Mouse (Mus musculus): ENCODE results near the gene Adk. TPM values are rescaled to one million over a fixed set of nuclear protein-coding genes. Genes with fewer than 3 reads are reported as not detected.

Adk gene
- polyA plus RNA-seq, 1 experiment, result 24.2 TPM

GRCm38 (mm10) chr14:21223456-21223855, 171.1 kb downstream of the Adk start:
- no peak overlapping the region for H3K27ac ChIP-seq (ENCODE audit: insufficient read depth, low read depth, low read length)
- no peak for TF ChIP-seq POLR2A (IDR thresholded peaks at IDR 0.05; ENCODE audit: borderline replicate concordance, low read depth, low read length)
- no peak for TF ChIP-seq CTCF (IDR thresholded peaks at IDR 0.05; ENCODE audit: low read depth, low read length)

GRCm38 (mm10) chr14:21223971-21224635, 171.7 kb downstream of the Adk start:
- TF ChIP-seq CTCF (IDR thresholded peaks at IDR 0.05; ENCODE audit: low read depth, low read length) (no peak), POLR2A (IDR thresholded peaks at IDR 0.05; ENCODE audit: borderline replicate concordance, low read depth, low read length) (no peak)
- no peak overlapping the region for H3K4me3 ChIP-seq (ENCODE audit: insufficient read depth, low read length)
- no peak overlapping the region for H3K27ac ChIP-seq (ENCODE audit: insufficient read depth, low read depth, low read length)
- no peaks in the 10 kb centered on the region for H3K4me1 ChIP-seq (ENCODE audit: control insufficient read depth, insufficient read depth, low read length)

More at GRCm38 (mm10) chr14:21223456-21223855, 171.1 kb downstream of the Adk start:
- Histone ChIP-seq H3K4me1 (ENCODE audit: control insufficient read depth, insufficient read depth, low read length) (no peaks in the 10 kb centered on the region), H3K4me3 (ENCODE audit: insufficient read depth, low read length) (no peak overlapping the region)

DNA sequence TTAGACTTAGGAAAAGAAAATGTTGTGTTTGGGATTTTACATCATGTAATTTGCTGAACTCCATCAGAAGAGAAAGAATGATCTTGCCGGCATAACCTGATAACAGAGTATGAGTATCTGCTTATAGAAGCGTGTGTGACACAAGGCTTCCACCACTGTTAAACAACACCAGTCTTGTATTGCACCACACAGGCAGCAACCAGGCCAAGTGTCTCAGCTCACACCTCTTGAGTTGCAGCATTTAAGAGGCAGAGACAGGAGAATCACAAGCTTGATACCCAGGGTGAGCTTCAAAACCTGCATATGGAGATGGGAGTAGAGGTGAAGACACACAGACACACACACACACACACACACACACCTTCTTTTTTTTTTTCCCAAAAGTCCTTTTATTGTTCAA, 184.7 kb downstream of the Adk start:
- TF ChIP-seq POLR2A (IDR thresholded peaks at IDR 0.05; ENCODE audit: borderline replicate concordance, low read depth, low read length) (no peak), CTCF (IDR thresholded peaks at IDR 0.05; ENCODE audit: low read depth, low read length) (no peak)
- peaks cover 5% of the 10 kb centered on the region for H3K4me1 ChIP-seq (ENCODE audit: control insufficient read depth, insufficient read depth, low read length)
- H3K4me3 ChIP-seq (ENCODE audit: insufficient read depth, low read length), result no peak overlapping the region
- H3K27ac ChIP-seq (ENCODE audit: insufficient read depth, low read depth, low read length), result no peak overlapping the region

DNA sequence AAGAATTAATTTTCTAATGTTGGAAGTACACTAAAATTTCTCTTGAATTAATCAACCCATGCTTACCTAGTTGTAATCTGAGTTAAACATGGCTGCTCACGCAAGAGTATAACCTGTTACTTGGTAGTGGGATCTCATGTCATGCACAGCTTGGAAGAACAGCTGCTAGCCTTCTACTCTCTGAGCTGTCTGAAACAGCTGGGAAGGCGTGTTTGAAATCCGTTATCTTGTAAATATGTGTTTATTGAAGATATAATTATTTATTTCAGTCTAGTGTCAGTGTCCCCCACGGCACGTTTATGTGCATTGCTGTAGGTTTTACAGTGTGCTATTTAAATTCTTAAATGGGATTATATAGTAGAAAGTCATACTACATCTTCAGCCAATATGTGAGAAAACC, 188.7 kb downstream of the Adk start:
- Histone ChIP-seq H3K4me3 (ENCODE audit: insufficient read depth, low read length) (no peak overlapping the region), H3K4me1 (ENCODE audit: control insufficient read depth, insufficient read depth, low read length) (peaks cover 3% of the 10 kb centered on the region; the same call in 1 of the 2 replicates), H3K27ac (ENCODE audit: insufficient read depth, low read depth, low read length) (no peak overlapping the region)
- TF ChIP-seq POLR2A (IDR thresholded peaks at IDR 0.05; ENCODE audit: borderline replicate concordance, low read depth, low read length), result no peak
- TF ChIP-seq CTCF (IDR thresholded peaks at IDR 0.05; ENCODE audit: low read depth, low read length), result no peak

DNA sequence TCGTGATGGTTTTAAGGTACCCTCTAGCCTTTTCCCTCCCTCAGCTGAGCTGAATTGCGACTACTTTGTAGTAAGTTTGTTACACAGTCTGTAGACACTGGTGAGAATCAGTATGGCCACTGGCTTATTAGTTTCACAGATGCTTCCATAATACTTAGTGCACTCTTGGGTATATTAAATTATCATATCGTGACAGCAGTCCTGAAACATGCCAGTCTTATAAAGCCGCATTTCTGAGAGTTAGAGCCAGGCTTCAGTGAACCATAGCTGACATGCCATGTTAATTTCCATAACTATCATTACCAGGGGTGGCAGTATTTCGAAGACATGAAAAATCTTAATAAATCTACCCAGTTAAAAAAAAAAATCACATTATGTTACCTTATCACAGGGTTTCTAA, 199.0 kb downstream of the Adk start:
- TF ChIP-seq CTCF (IDR thresholded peaks at IDR 0.05; ENCODE audit: low read depth, low read length) (no peak), POLR2A (IDR thresholded peaks at IDR 0.05; ENCODE audit: borderline replicate concordance, low read depth, low read length) (no peak)
- no peaks in the 10 kb centered on the region for H3K4me1 ChIP-seq (ENCODE audit: control insufficient read depth, insufficient read depth, low read length)
- H3K27ac ChIP-seq (ENCODE audit: insufficient read depth, low read depth, low read length), result no peak overlapping the region
- no peak overlapping the region for H3K4me3 ChIP-seq (ENCODE audit: insufficient read depth, low read length)

- H3K4me3 ChIP-seq (ENCODE audit: insufficient read depth, low read length), result no peak overlapping the region
- no peaks in the 10 kb centered on the region for H3K4me1 ChIP-seq (ENCODE audit: control insufficient read depth, insufficient read depth, low read length)
- H3K27ac ChIP-seq (ENCODE audit: insufficient read depth, low read depth, low read length), result no peak overlapping the region
- TF ChIP-seq POLR2A (IDR thresholded peaks at IDR 0.05; ENCODE audit: borderline replicate concordance, low read depth, low read length) (no peak), CTCF (IDR thresholded peaks at IDR 0.05; ENCODE audit: low read depth, low read length) (no peak)
Measured at GRCm38 (mm10) chr14:21252326-21252886, 200.0 kb downstream of the Adk start.

- H3K4me1 ChIP-seq (ENCODE audit: control insufficient read depth, insufficient read depth, low read length), result no peaks in the 10 kb centered on the region
Measured at GRCm38 (mm10) chr14:21253321-21253992, 201.1 kb downstream of the Adk start.

DNA sequence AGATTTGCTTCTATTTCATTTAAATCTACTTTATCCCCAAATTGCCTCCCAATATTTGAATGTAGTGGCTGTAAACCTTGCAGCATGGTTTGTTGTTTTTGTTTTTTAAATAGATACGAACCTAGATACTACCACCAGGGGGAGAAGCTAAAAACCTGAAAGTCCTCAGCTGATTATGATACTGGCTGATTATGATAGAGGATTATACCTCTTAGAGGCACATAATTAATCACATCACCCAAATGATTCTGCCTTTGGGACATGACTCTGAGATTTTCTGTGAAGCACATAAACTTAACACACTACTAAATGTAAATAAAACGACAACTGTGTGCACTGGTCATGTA, 201.6 kb downstream of the Adk start:
- no peaks in the 10 kb centered on the region for H3K4me1 ChIP-seq (ENCODE audit: control insufficient read depth, insufficient read depth, low read length)
- H3K4me3 ChIP-seq (ENCODE audit: insufficient read depth, low read length), result no peak overlapping the region
- H3K27ac ChIP-seq (ENCODE audit: insufficient read depth, low read depth, low read length), result no peak overlapping the region
- TF ChIP-seq CTCF (IDR thresholded peaks at IDR 0.05; ENCODE audit: low read depth, low read length) (no peak), POLR2A (IDR thresholded peaks at IDR 0.05; ENCODE audit: borderline replicate concordance, low read depth, low read length) (no peak)

More at GRCm38 (mm10) chr14:21253321-21253992, 201.1 kb downstream of the Adk start:
- no peak overlapping the region for H3K4me3 ChIP-seq (ENCODE audit: insufficient read depth, low read length)
- TF ChIP-seq POLR2A (IDR thresholded peaks at IDR 0.05; ENCODE audit: borderline replicate concordance, low read depth, low read length) (no peak), CTCF (IDR thresholded peaks at IDR 0.05; ENCODE audit: low read depth, low read length) (no peak)
- no peak overlapping the region for H3K27ac ChIP-seq (ENCODE audit: insufficient read depth, low read depth, low read length)

- peaks cover 11% of the 10 kb centered on the region for H3K4me1 ChIP-seq (ENCODE audit: control insufficient read depth, insufficient read depth, low read length)
- H3K27ac ChIP-seq (ENCODE audit: insufficient read depth, low read depth, low read length), result peak overlapping the region; percentile 81
- H3K4me3 ChIP-seq (ENCODE audit: insufficient read depth, low read length), result no peak overlapping the region
- TF ChIP-seq CTCF (IDR thresholded peaks at IDR 0.05; ENCODE audit: low read depth, low read length) (no peak), POLR2A (IDR thresholded peaks at IDR 0.05; ENCODE audit: borderline replicate concordance, low read depth, low read length) (no peak)
Measured at GRCm38 (mm10) chr14:21268229-21268628, 215.9 kb downstream of the Adk start.

- Histone ChIP-seq H3K27ac (ENCODE audit: insufficient read depth, low read depth, low read length) (no peak overlapping the region), H3K4me1 (ENCODE audit: control insufficient read depth, insufficient read depth, low read length) (peaks cover 24% of the 10 kb centered on the region), H3K4me3 (ENCODE audit: insufficient read depth, low read length) (no peak overlapping the region)
- no peak for TF ChIP-seq CTCF (IDR thresholded peaks at IDR 0.05; ENCODE audit: low read depth, low read length)
- TF ChIP-seq POLR2A (IDR thresholded peaks at IDR 0.05; ENCODE audit: borderline replicate concordance, low read depth, low read length), result no peak
Measured at GRCm38 (mm10) chr14:21271472-21271871, 219.1 kb downstream of the Adk start.

Measured in bone marrow macrophage, adult 2 months (primary cell).